Mouse (Mus musculus) myocyte (in vitro differentiated cells): ENCODE measurements around the gene Ar. TPM values are rescaled to one million over a fixed set of nuclear protein-coding genes. Genes with fewer than 3 reads are reported as not detected.

Experiments used
- H3K27me3 ChIP-seq: one replicate; pipeline ENCODE4 v1.6.1; 2011; ENCODE audit not compliant: control insufficient read depth, insufficient read depth, insufficient read length
- H3K36me3 ChIP-seq: one replicate; pipeline ENCODE4 v1.6.1; 2011; ENCODE audit not compliant: control insufficient read depth, insufficient read depth
- H3K4me2 ChIP-seq: one replicate; pipeline ENCODE4 v1.6.1; 2011; ENCODE audit warnings: low read depth, control low read depth
- H3K4me3 ChIP-seq: one replicate; pipeline ENCODE4 v1.5.1; 2011; ENCODE audit warnings: mild to moderate bottlenecking, control low read depth, moderate library complexity
- H3K79me2 ChIP-seq: one replicate; pipeline ENCODE4 v1.6.1; 2011; ENCODE audit not compliant: control insufficient read depth, insufficient read depth
- H3ac ChIP-seq: one replicate; pipeline ENCODE4 v1.6.1; 2011; ENCODE audit not compliant: control insufficient read depth, insufficient read length
- CEBPB ChIP-seq: IDR thresholded peaks from 2 replicates; pipeline ENCODE4 v1.6.1; 2011; ENCODE audit warnings: mild to moderate bottlenecking, moderate library complexity; ENCODE audit not compliant: poor library complexity, insufficient read depth, severe bottlenecking
- E2F4 ChIP-seq: IDR thresholded peaks from one replicate; pipeline ENCODE4 v1.6.1; 2011; ENCODE audit warnings: mild to moderate bottlenecking, control low read depth, moderate library complexity; ENCODE audit not compliant: insufficient read depth
- MAX ChIP-seq: IDR thresholded peaks from one replicate; pipeline ENCODE4 v1.6.1; 2011; ENCODE audit warnings: low read depth, mild to moderate bottlenecking, control low read depth
- MYOD1 ChIP-seq, 3 experiments: IDR thresholded peaks; one replicate each; pipeline ENCODE4 v1.6.1; 2011; ENCODE audit warnings: control low read depth in 2 of 3, low read depth in 2 of 3, mild to moderate bottlenecking in 2 of 3, moderate library complexity in 1 of 3; ENCODE audit not compliant: insufficient read length in 2 of 3, control insufficient read depth in 1 of 3
- MYOG ChIP-seq, 3 experiments: IDR thresholded peaks; one replicate each; pipeline ENCODE4 v1.6.1; 2011; ENCODE audit warnings: control low read depth in 2 of 3, low read depth in 2 of 3, mild to moderate bottlenecking in 2 of 3; ENCODE audit not compliant: insufficient read length in 2 of 3, control insufficient read depth in 1 of 3, insufficient read depth in 1 of 3
- POLR2A ChIP-seq: IDR thresholded peaks from one replicate; pipeline ENCODE4 v1.6.1; 2011; ENCODE audit warnings: low read depth, mild to moderate bottlenecking, control low read depth, moderate library complexity; ENCODE audit not compliant: insufficient read length
- POLR2AphosphoS2 ChIP-seq: IDR thresholded peaks from one replicate; pipeline ENCODE4 v1.6.1; 2011; ENCODE audit warnings: low read depth, control low read depth; ENCODE audit not compliant: insufficient read length
- REST ChIP-seq: IDR thresholded peaks from one replicate; pipeline ENCODE4 v1.6.1; 2011; ENCODE audit warnings: mild to moderate bottlenecking, control low read depth, moderate library complexity; ENCODE audit not compliant: insufficient read depth, insufficient read length
- SRF ChIP-seq: IDR thresholded peaks from one replicate; pipeline ENCODE4 v1.6.1; 2011; ENCODE audit warnings: low read depth; ENCODE audit not compliant: control insufficient read depth, insufficient read length
- TCF12 ChIP-seq: IDR thresholded peaks from one replicate; pipeline ENCODE4 v1.6.1; 2011; ENCODE audit warnings: mild to moderate bottlenecking, control low read depth; ENCODE audit not compliant: poor library complexity, insufficient read depth, severe bottlenecking
- TCF3 ChIP-seq: IDR thresholded peaks from one replicate; pipeline ENCODE4 v1.6.1; 2011; ENCODE audit warnings: low read depth, control low read depth; ENCODE audit not compliant: insufficient read length
- USF1 ChIP-seq: IDR thresholded peaks from one replicate; pipeline ENCODE4 v1.6.1; 2011; ENCODE audit warnings: low read depth, mild to moderate bottlenecking, control low read depth, moderate library complexity
- polyA plus RNA-seq: library from polyadenylated mRNA; unstranded; fragments of >200 nt; fragmentation: generic; extraction: Trizol; gene quantifications from one replicate; pipeline ENCODE4 v1.2.1, GENCODE M21; 2012; ENCODE audit warnings: missing spikeins

The Ar gene
- polyA plus RNA-seq = 1.7 TPM

DNA sequence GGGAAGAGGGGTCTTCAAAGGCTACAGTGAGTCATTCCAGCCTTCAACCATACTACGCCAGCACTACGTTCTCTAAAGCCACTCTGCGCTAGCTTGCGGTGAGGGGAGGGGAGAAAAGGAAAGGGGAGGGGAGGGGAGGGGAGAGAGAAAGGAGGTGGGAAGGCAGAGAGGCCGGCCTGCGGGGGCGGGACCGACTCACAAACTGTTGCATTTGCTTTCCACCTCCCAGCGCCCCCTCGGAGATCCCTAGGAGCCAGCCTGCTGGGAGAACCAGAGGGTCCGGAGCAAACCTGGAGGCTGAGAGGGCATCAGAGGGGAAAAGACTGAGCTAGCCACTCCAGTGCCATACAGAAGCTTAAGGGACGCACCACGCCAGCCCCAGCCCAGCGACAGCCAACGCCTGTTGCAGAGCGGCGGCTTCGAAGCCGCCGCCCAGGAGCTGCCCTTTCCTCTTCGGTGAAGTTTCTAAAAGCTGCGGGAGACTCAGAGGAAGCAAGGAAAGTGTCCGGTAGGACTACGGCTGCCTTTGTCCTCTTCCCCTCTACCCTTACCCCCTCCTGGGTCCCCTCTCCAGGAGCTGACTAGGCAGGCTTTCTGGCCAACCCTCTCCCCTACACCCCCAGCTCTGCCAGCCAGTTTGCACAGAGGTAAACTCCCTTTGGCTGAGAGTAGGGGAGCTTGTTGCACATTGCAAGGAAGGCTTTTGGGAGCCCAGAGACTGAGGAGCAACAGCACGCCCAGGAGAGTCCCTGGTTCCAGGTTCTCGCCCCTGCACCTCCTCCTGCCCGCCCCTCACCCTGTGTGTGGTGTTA, at the start of gene Ar:
TSS of gene Ar (plus strand) at position 239 of the 812 bp plus-strand sequence.
- Histone ChIP-seq H3K4me3 (peak within 1 kb of the TSS; percentile 36), H3K79me2 (peaks cover 11% of the 10 kb centered on the region), H3K36me3 (no peaks in the 10 kb centered on the region), H3K27me3 (no peaks in the 10 kb centered on the region), H3ac (no peak within 1 kb of the TSS), H3K4me2 (peak within 1 kb of the TSS; percentile 78)
- no peak for TF ChIP-seq REST
- TF ChIP-seq USF1 = no peak
- TF ChIP-seq E2F4 = no peak
- TF ChIP-seq TCF3 = no peak
- no peak for TF ChIP-seq POLR2AphosphoS2

GRCm38 (mm10) chrX:98149724-98150392, 1.3 kb downstream of the Ar start:
- TF ChIP-seq POLR2A = no peak
- TF ChIP-seq TCF3 = no peak
- TF ChIP-seq CEBPB = no peak
- TF ChIP-seq MYOG (IDR thresholded peaks at IDR 0.05; ENCODE audit: control insufficient read depth in 1 of 3, insufficient read depth in 1 of 3, insufficient read length in 2 of 3, low read depth in 2 of 3) = peak in 1 of 3 experiments; percentile 44
- TF ChIP-seq MYOD1 (IDR thresholded peaks at IDR 0.05; ENCODE audit: control insufficient read depth in 1 of 3, insufficient read length in 2 of 3, low read depth in 2 of 3) = peak in 2 of 3 experiments; percentile 26 to 46
- no peak for TF ChIP-seq TCF12
- no peak for TF ChIP-seq E2F4
- no peak for TF ChIP-seq MAX
- no peak overlapping the region for H3ac ChIP-seq
- H3K79me2 ChIP-seq = peaks cover 13% of the 10 kb centered on the region
- peak overlapping the region; percentile 36 for H3K4me3 ChIP-seq
- H3K27me3 ChIP-seq = no peaks in the 10 kb centered on the region
- peak overlapping the region; percentile 78 for H3K4me2 ChIP-seq
- no peaks in the 10 kb centered on the region for H3K36me3 ChIP-seq

GRCm38 (mm10) chrX:98150393-98151119, 2.0 kb downstream of the Ar start:
- H3K4me3 ChIP-seq = peak overlapping the region; percentile 36
- H3K36me3 ChIP-seq = no peaks in the 10 kb centered on the region
- H3K27me3 ChIP-seq = no peaks in the 10 kb centered on the region
- H3K79me2 ChIP-seq = peaks cover 13% of the 10 kb centered on the region
- TF ChIP-seq E2F4 (no peak), POLR2AphosphoS2 (no peak), TCF12 (no peak), MYOD1 (IDR thresholded peaks at IDR 0.05; ENCODE audit: control insufficient read depth in 1 of 3, insufficient read length in 2 of 3, low read depth in 2 of 3) (no peak), MYOG (IDR thresholded peaks at IDR 0.05; ENCODE audit: control insufficient read depth in 1 of 3, insufficient read depth in 1 of 3, insufficient read length in 2 of 3, low read depth in 2 of 3) (no peak), SRF (no peak), USF1 (no peak), REST (no peak), TCF3 (no peak)
- no peak overlapping the region for H3ac ChIP-seq
- peak overlapping the region; percentile 78 for H3K4me2 ChIP-seq

- no peaks in the 10 kb centered on the region for H3K36me3 ChIP-seq
- no peak for TF ChIP-seq SRF
These were observed 41.2 kb downstream of the Ar start for GRCm38 (mm10) chrX:98189759-98190158.

DNA sequence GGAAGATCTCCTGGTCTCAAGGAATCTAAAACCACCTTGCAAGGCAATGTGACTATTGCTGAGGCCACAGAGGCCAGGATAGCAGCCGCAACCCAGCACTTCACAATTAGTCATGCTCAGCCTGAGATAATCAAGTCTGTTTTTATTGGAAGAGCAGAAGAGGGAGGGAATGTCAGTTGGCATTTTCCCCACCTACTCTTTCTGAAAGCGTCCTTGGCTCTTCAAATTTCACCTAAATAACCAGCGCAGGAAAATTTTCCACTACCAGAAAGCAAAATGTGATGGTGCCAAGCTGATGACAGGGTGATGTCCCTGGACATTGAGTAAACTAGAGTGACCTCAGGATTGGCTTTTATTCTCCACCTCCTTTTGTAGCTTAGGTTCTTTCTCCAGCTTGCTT, 57.2 kb downstream of the Ar start:
- no peak overlapping the region for H3ac ChIP-seq
- TF ChIP-seq REST (no peak), TCF3 (no peak), POLR2A (no peak), USF1 (no peak), SRF (no peak), POLR2AphosphoS2 (no peak), E2F4 (no peak), CEBPB (no peak), MAX (no peak), MYOD1 (IDR thresholded peaks at IDR 0.05; ENCODE audit: control insufficient read depth in 1 of 3, insufficient read length in 2 of 3, low read depth in 2 of 3) (no peak), TCF12 (no peak), MYOG (IDR thresholded peaks at IDR 0.05; ENCODE audit: control insufficient read depth in 1 of 3, insufficient read depth in 1 of 3, insufficient read length in 2 of 3, low read depth in 2 of 3) (no peak)
- H3K4me3 ChIP-seq = no peak overlapping the region
- H3K79me2 ChIP-seq = no peaks in the 10 kb centered on the region
- H3K36me3 ChIP-seq = no peaks in the 10 kb centered on the region
- peak overlapping the region; percentile 27 for H3K4me2 ChIP-seq
- H3K27me3 ChIP-seq = no peaks in the 10 kb centered on the region

More at GRCm38 (mm10) chrX:98189759-98190158, 41.2 kb downstream of the Ar start:
- Histone ChIP-seq H3K27me3 (no peaks in the 10 kb centered on the region), H3K4me2 (no peak overlapping the region), H3K4me3 (no peak overlapping the region), H3ac (no peak overlapping the region), H3K79me2 (no peaks in the 10 kb centered on the region)
